Mouse (Mus musculus) lung, postnatal 36 days (tissue): ENCODE data around the gene Gm20877.
"Not testable (repeated sequence)": the region's sequence is repeated elsewhere in the genome, so short reads cannot be mapped to it uniquely, and the experiment has no call there.

Source experiments
- DNase-seq: peaks from one replicate; pipeline ENCODE4 v3.0.0; 2022; ENCODE audit warnings: mixed read lengths

The Gm20877 gene

DNA sequence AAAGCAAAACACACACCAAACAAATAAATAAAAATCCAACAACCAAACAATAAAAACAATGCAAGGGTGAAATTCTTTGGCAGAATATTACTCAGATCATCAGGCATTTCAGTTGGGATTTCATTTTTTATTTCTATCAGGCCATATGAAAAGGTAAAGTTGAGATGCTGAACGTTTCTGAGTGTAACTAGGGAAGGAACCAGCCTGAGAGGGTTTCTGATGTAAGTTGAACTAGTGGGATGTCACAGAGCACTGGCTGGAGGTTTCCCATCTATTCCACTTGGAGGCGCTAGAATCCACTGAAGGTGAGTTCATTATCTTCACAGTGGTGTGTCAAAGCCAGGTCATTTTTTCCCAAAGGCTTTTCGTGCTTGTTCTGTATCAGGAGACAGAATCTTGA, at the start of gene Gm20877:
Gene Gm20877 (plus strand): TSS at position 301 of the 400 bp plus-strand sequence.
- DNase-seq = not testable (repeated sequence)
